Mouse (Mus musculus) midbrain, embryonic 14.5 days (tissue): Measurements from ENCODE around the gene Dock8. TPM values are rescaled to one million over a fixed set of nuclear protein-coding genes. Genes with fewer than 3 reads are reported as not detected.

Source experiments
- ATAC-seq: fragments of 200-750 bp; cut with Nextera tagmentation; 2 replicates; pipeline ENCODE4 v1.8.0; 2017; ENCODE audit warnings: moderate number of reproducible peaks, moderate library complexity; ENCODE audit not compliant: low FRiP score, low TSS enrichment
- DNase-seq: peaks from one replicate; pipeline ENCODE4 v3.0.0-alpha.2; 2015
- H3K27ac ChIP-seq: fragments of 300-500 bp; sonication (generic); replicated peaks from 2 replicates; pipeline ENCODE4 v1.5.1; 2014; ENCODE audit warnings: mild to moderate bottlenecking, low read depth, low read length, moderate library complexity
- H3K27me3 ChIP-seq: fragments of 300-500 bp; sonication (generic); 2 replicates; pipeline ENCODE4 v1.6.1; 2014; ENCODE audit warnings: low read length, control low read depth, mixed read lengths; ENCODE audit not compliant: control insufficient read depth, insufficient read depth
- H3K36me3 ChIP-seq: fragments of 300-500 bp; sonication (generic); 2 replicates; pipeline ENCODE4 v1.6.1; 2014; ENCODE audit warnings: low read length, control low read depth; ENCODE audit not compliant: control insufficient read depth, insufficient read depth
- H3K4me1 ChIP-seq: fragments of 300-500 bp; sonication (generic); 2 replicates; pipeline ENCODE4 v1.6.1; 2014; ENCODE audit warnings: mild to moderate bottlenecking, antibody characterized with exemption, low read length, control low read depth; ENCODE audit not compliant: control insufficient read depth, insufficient read depth
- H3K4me2 ChIP-seq: fragments of 300-500 bp; sonication (generic); 2 replicates; pipeline ENCODE4 v1.6.1; 2014; ENCODE audit warnings: mild to moderate bottlenecking, low read length, moderate library complexity
- H3K4me3 ChIP-seq: fragments of 300-500 bp; sonication (generic); replicated peaks from 2 replicates; pipeline ENCODE4 v1.5.1; 2014; ENCODE audit warnings: low read depth, low read length
- H3K9ac ChIP-seq: fragments of 300-500 bp; sonication (generic); replicated peaks from 2 replicates; pipeline ENCODE4 v1.6.1; 2014; ENCODE audit warnings: mild to moderate bottlenecking, low read length, moderate library complexity
- H3K9me3 ChIP-seq: fragments of 300-500 bp; sonication (generic); 2 replicates; pipeline ENCODE4 v1.6.1; 2016; ENCODE audit warnings: low read length, control low read depth, mixed read lengths; ENCODE audit not compliant: control insufficient read depth
- WGBS: fragments of 180-500 bp; shearing (Covaris S2); extraction: QIAGEN DNeasy Blood & Tissue Kit; methylation state at CpG from one replicate; pipeline ENCODE4 v1.1.7; 2014; 5-methylcytosine and 5-hydroxymethylcytosine counted together
- polyA plus RNA-seq: library from polyadenylated mRNA; unstranded; fragments of >200 nt; fragmentation: Nextera tagmentation; extraction: Ambion mirVana; gene quantifications from 2 replicates; pipeline ENCODE4 v1.2.1, GENCODE M21; 2014

Dock8 gene
- polyA plus RNA-seq, 1 experiment from 2014 or later, result 0.41 TPM

GRCm38 (mm10) chr19:25207731-25208361, 208.5 kb downstream of the Dock8 start:
- ATAC-seq (no peak; the same call in 1 of the 2 replicates), DNase-seq (peak; percentile 76)
- H3K27me3 ChIP-seq, result 0 out of 2 replicates have a peak, but pooled peaks cover 3% of the 10 kb centered on the region
- H3K36me3 ChIP-seq, result no peaks in the 10 kb centered on the region
- H3K27ac ChIP-seq, result 0 out of 2 replicates have a peak overlapping the region, but pooled peaks have one; percentile 32
- H3K4me2 ChIP-seq, result peak overlapping the region; percentile 52
- peak overlapping the region; percentile 19 for H3K4me3 ChIP-seq
- H3K4me1 ChIP-seq, result peaks cover 15% of the 10 kb centered on the region
- 2% methylated on average over 23 of the region's 23 CpGs for WGBS
- peak overlapping the region; percentile 37; the same call in 1 of the 2 replicates for H3K9ac ChIP-seq
- H3K9me3 ChIP-seq, result no peaks in the 10 kb centered on the region

DNA sequence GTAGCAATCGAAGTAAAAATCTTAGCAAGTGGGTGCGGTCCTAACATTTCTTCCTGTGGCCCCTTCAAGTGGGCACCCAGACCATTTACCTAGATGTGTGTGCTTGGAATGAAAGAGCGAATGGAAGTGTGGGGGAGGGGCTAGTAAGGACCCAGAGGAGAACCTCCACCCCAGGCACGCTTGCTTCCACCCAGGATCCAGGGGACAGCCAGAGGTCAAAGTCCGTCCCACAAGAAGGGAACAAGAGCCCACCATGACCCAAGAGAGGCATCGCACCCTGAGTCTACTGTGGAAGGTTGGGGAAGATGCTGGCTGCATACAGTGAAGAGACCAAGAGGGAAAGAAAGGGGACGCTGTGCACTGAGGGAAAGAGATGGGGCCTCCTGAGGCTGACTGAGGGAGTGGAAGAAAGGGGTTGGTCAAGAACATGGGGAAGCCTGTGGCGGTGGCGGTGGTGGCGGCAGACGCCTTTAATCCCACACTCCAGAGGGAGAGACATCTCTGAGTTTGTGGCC, 209.3 kb downstream of the Dock8 start:
- Histone ChIP-seq H3K9ac (no peak overlapping the region), H3K9me3 (peaks cover 7% of the 10 kb centered on the region), H3K27me3 (0 out of 2 replicates have a peak, but pooled peaks cover 3% of the 10 kb centered on the region), H3K4me3 (no peak overlapping the region), H3K36me3 (no peaks in the 10 kb centered on the region), H3K4me2 (peak overlapping the region; percentile 52), H3K27ac (no peak overlapping the region), H3K4me1 (peaks cover 15% of the 10 kb centered on the region)
- 34% methylated on average over 11 of the region's 11 CpGs for WGBS
- ATAC-seq, result no peak
- no peak for DNase-seq

- Histone ChIP-seq H3K4me1 (no peaks in the 10 kb centered on the region), H3K9me3 (no peaks in the 10 kb centered on the region), H3K4me3 (no peak overlapping the region), H3K4me2 (no peak overlapping the region), H3K27me3 (no peaks in the 10 kb centered on the region), H3K27ac (no peak overlapping the region), H3K36me3 (no peaks in the 10 kb centered on the region), H3K9ac (no peak overlapping the region)
- ATAC-seq (no peak), DNase-seq (no peak)
- WGBS, result 86% methylated on average over 2 of the region's 2 CpGs
These were observed 221.3 kb downstream of the Dock8 start for GRCm38 (mm10) chr19:25220611-25221010.

DNA sequence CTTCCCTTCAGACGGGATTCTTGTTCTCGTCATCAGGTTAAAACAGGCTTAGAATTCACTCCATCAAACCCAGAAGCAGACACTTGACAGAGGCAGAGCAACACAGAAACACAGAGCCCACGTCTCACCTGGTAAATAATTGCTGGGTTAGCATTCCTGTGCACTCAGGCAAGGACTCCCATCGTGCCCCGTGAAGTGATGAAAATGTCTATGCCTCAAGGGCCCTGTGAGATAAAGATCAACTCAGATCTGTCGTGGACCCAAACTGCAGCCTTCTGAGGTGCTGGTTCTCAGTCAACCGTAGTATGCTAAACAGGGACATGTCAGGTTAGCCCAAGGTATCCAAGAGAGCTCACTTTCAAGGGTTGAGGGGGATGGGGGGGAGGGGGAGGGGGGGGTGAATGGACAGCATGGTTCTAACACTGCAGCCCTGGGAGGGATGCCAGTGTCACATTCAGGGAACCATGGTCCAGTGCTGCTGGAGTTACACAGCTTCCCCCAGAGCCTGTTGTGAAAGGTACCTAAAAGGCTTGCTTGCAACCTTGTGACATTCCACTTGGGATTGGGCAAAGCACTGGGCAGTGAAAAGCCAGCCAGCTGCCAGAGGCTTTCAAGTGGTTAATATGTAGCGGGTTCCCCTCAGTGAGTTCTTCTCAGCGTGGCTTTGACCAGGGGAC, 222.8 kb downstream of the Dock8 start:
- WGBS, result 75% methylated on average over 9 of the region's 9 CpGs
- Histone ChIP-seq H3K36me3 (no peaks in the 10 kb centered on the region), H3K4me3 (no peak overlapping the region), H3K4me1 (no peaks in the 10 kb centered on the region), H3K9me3 (no peaks in the 10 kb centered on the region), H3K9ac (no peak overlapping the region), H3K27me3 (no peaks in the 10 kb centered on the region), H3K27ac (no peak overlapping the region), H3K4me2 (no peak overlapping the region)
- no peak for ATAC-seq
- DNase-seq, result no peak

DNA sequence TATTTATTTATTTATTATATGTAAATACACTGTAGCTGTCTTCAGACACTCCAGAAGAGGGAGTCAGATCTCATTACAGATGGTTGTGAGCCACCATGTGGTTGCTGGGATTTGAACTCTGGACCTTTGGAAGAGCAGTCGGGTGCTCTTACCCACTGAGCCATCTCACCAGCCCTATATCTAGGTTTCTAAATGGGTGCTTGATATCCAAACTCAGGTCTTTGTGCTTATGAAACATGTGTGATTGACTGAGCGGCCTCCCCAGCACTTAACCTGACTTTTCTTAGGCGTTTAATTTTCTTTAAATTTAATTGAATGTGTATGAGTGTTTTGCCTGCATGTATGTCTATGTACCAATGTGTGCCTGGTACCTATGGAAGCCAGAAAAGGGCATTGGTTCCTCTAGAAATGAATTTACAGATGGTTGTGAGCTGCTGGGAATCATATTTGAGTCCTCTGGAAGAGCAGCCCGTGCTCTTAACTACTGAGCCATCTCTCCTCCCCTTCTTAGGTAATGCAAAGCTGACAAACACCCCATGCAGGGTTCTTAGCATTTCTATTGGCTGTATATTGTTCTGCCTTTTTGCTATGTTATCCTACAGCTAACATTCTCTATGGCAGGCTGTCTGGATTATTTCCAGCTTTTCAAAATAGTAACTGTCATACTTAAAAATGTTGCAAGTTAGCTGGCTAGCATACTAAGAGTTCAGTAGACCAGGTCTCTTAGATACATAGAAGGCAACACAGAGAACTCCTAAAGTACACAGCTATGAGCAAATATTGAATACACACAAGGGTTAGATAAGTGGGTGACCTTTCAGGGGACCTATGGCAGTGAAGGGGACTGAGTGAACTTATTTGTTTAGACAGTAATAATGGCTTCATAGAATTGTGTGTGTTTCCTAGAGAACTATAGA, 231.0 kb downstream of the Dock8 start:
- Histone ChIP-seq H3K9ac (no peak overlapping the region), H3K4me2 (no peak overlapping the region), H3K4me1 (no peaks in the 10 kb centered on the region), H3K36me3 (no peaks in the 10 kb centered on the region), H3K27ac (no peak overlapping the region), H3K4me3 (no peak overlapping the region), H3K27me3 (0 out of 2 replicates have a peak, but pooled peaks cover 3% of the 10 kb centered on the region), H3K9me3 (no peaks in the 10 kb centered on the region)
- ATAC-seq (no peak), DNase-seq (no peak)
- 77% methylated on average over 4 of the region's 4 CpGs for WGBS

GRCm38 (mm10) chr19:25230975-25231334, 231.6 kb downstream of the Dock8 start:
- Histone ChIP-seq H3K9ac (no peak overlapping the region), H3K4me2 (no peak overlapping the region), H3K9me3 (no peaks in the 10 kb centered on the region), H3K36me3 (no peaks in the 10 kb centered on the region), H3K27ac (no peak overlapping the region), H3K27me3 (0 out of 2 replicates have a peak, but pooled peaks cover 3% of the 10 kb centered on the region), H3K4me3 (no peak overlapping the region), H3K4me1 (no peaks in the 10 kb centered on the region)
- no peak for DNase-seq
- ATAC-seq, result no peak
- 30% methylated on average over 4 of the region's 4 CpGs for WGBS

DNA sequence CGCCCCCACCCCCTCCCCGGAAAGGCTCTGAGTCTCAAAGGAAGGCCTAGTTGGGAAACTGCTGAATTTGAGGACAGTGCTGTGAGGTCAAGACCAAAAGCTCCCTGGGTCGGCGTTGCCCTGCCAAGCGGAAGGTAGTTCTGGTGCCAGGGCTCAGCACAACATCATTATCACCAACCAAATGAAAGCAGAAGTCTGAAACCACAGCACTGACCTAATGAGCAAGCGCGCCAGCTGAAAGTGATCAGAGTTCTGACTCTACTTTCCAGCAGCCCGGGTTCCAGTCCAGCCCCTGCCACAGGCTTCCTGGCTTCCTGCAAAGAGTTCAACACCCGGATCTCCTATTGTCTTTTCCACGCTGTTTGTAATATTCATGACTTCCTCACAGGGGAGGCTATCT, 232.7 kb downstream of the Dock8 start:
- no peak overlapping the region for H3K4me2 ChIP-seq
- DNase-seq (no peak), ATAC-seq (no peak)
- WGBS, result 75% methylated on average over 10 of the region's 10 CpGs
- H3K9ac ChIP-seq, result no peak overlapping the region
- H3K27me3 ChIP-seq, result 0 out of 2 replicates have a peak, but pooled peaks cover 3% of the 10 kb centered on the region
- no peak overlapping the region for H3K27ac ChIP-seq
- H3K9me3 ChIP-seq, result no peaks in the 10 kb centered on the region
- H3K4me3 ChIP-seq, result no peak overlapping the region
- H3K36me3 ChIP-seq, result no peaks in the 10 kb centered on the region
- no peaks in the 10 kb centered on the region for H3K4me1 ChIP-seq
